Mouse (Mus musculus) forebrain, embryonic 13.5 days (tissue): Measurements from ENCODE around the gene Hs2st1. TPM values are rescaled to one million over a fixed set of nuclear protein-coding genes. Genes with fewer than 3 reads are reported as not detected.

Source experiments
- ATAC-seq: fragments of 200-750 bp; cut with Nextera tagmentation; 2 replicates; pipeline ENCODE4 v1.8.0; 2017
- H3K27ac ChIP-seq: fragments of 300-500 bp; sonication (generic); 2 replicates; pipeline ENCODE4 v1.5.1; 2015; ENCODE audit warnings: inconsistent platforms, mild to moderate bottlenecking, moderate library complexity
- H3K27me3 ChIP-seq: fragments of 300-500 bp; sonication (generic); 2 replicates; pipeline ENCODE4 v1.6.1; 2015; ENCODE audit warnings: mild to moderate bottlenecking, inconsistent platforms
- H3K36me3 ChIP-seq: fragments of 300-500 bp; sonication (generic); 2 replicates; pipeline ENCODE4 v1.6.1; 2015; ENCODE audit warnings: mild to moderate bottlenecking, inconsistent platforms; ENCODE audit not compliant: poor library complexity, severe bottlenecking
- H3K4me1 ChIP-seq: fragments of 300-500 bp; sonication (generic); 2 replicates; pipeline ENCODE4 v1.6.1; 2015; ENCODE audit warnings: inconsistent platforms
- H3K4me2 ChIP-seq: fragments of 300-500 bp; sonication (generic); 2 replicates; pipeline ENCODE4 v1.6.1; 2015; ENCODE audit warnings: inconsistent platforms, mild to moderate bottlenecking, moderate library complexity
- H3K4me3 ChIP-seq: fragments of 300-500 bp; sonication (generic); 2 replicates; pipeline ENCODE4 v1.5.1; 2015; ENCODE audit warnings: mild to moderate bottlenecking, inconsistent platforms
- H3K9ac ChIP-seq: fragments of 300-500 bp; sonication (generic); 2 replicates; pipeline ENCODE4 v1.6.1; 2015; ENCODE audit warnings: mild to moderate bottlenecking, inconsistent platforms
- H3K9me3 ChIP-seq: fragments of 300-500 bp; sonication (generic); replicated peaks from 2 replicates; pipeline ENCODE4 v1.6.1; 2016; ENCODE audit warnings: inconsistent platforms
- whole genome bisulfite sequencing: fragments of 180-500 bp; shearing (Covaris S2); methylation state at CpG from one replicate; pipeline ENCODE4 v1.1.7; 2015; 5-methylcytosine and 5-hydroxymethylcytosine counted together
- polyA plus RNA-seq: library from polyadenylated mRNA; unstranded; fragments of >200 nt; fragmentation: Nextera tagmentation; extraction: Ambion mirVana; gene quantifications from 2 replicates; pipeline ENCODE4 v1.2.1, GENCODE M21; 2015

Gene Hs2st1
- polyA plus RNA-seq, 1 experiment from 2014 or later: 23.3 TPM

GRCm38 (mm10) chr3:144583789-144584188 is 13.8 kb upstream of the Hs2st1 start:
- ATAC-seq: no peak
- Histone ChIP-seq H3K27me3 (no peaks in the 10 kb centered on the region), H3K4me2 (no peak overlapping the region), H3K4me1 (peaks cover 11% of the 10 kb centered on the region; the same call in 1 of the 2 replicates), H3K36me3 (peaks cover 57% of the 10 kb centered on the region), H3K9ac (no peak overlapping the region), H3K9me3 (no peaks in the 10 kb centered on the region), H3K4me3 (no peak overlapping the region), H3K27ac (no peak overlapping the region)
- WGBS: 66% methylated on average over 5 of the region's 5 CpGs

GRCm38 (mm10) chr3:144582306-144582705 is 12.3 kb upstream of the Hs2st1 start:
- Histone ChIP-seq H3K27me3 (no peaks in the 10 kb centered on the region), H3K9ac (no peak overlapping the region), H3K9me3 (no peaks in the 10 kb centered on the region), H3K4me2 (no peak overlapping the region), H3K27ac (no peak overlapping the region), H3K4me3 (no peak overlapping the region), H3K36me3 (peaks cover 63% of the 10 kb centered on the region), H3K4me1 (peaks cover 11% of the 10 kb centered on the region; the same call in 1 of the 2 replicates)
- WGBS: 93% methylated on average over 4 of the region's 4 CpGs
- ATAC-seq: no peak

- ATAC-seq: no peak
- H3K9me3 ChIP-seq: no peaks in the 10 kb centered on the region
- peaks cover 59% of the 10 kb centered on the region for H3K36me3 ChIP-seq
- no peak overlapping the region for H3K4me2 ChIP-seq
- no peaks in the 10 kb centered on the region for H3K27me3 ChIP-seq
- no peak overlapping the region for H3K27ac ChIP-seq
- no peak overlapping the region for H3K4me3 ChIP-seq
- peaks cover 11% of the 10 kb centered on the region; the same call in 1 of the 2 replicates for H3K4me1 ChIP-seq
- 95% methylated on average over 3 of the region's 3 CpGs for WGBS
- H3K9ac ChIP-seq: no peak overlapping the region
Observed at GRCm38 (mm10) chr3:144581842-144582241, 11.9 kb upstream of the Hs2st1 start.

- no peak overlapping the region for H3K9ac ChIP-seq
- no peaks in the 10 kb centered on the region for H3K27me3 ChIP-seq
- no peaks in the 10 kb centered on the region for H3K9me3 ChIP-seq
- WGBS: 86% methylated on average over 7 of the region's 7 CpGs
- ATAC-seq: no peak
- no peak overlapping the region for H3K4me2 ChIP-seq
- peaks cover 9% of the 10 kb centered on the region; the same call in 1 of the 2 replicates for H3K4me1 ChIP-seq
- H3K36me3 ChIP-seq: peaks cover 60% of the 10 kb centered on the region
- no peak overlapping the region for H3K4me3 ChIP-seq
- no peak overlapping the region for H3K27ac ChIP-seq
Observed at GRCm38 (mm10) chr3:144580281-144580680, 10.3 kb upstream of the Hs2st1 start.

GRCm38 (mm10) chr3:144579796-144580195 is 9.8 kb upstream of the Hs2st1 start:
- no peak overlapping the region for H3K9ac ChIP-seq
- H3K27me3 ChIP-seq: no peaks in the 10 kb centered on the region
- WGBS: 80% methylated on average over 5 of the region's 5 CpGs
- 0 out of 2 replicates have a peak, but pooled peaks have one; percentile 19 for ATAC-seq
- no peaks in the 10 kb centered on the region for H3K9me3 ChIP-seq
- H3K36me3 ChIP-seq: peaks cover 59% of the 10 kb centered on the region
- H3K27ac ChIP-seq: no peak overlapping the region
- no peak overlapping the region for H3K4me2 ChIP-seq
- H3K4me1 ChIP-seq: peaks cover 10% of the 10 kb centered on the region; the same call in 1 of the 2 replicates
- H3K4me3 ChIP-seq: no peak overlapping the region

GRCm38 (mm10) chr3:144578921-144579320 is 8.9 kb upstream of the Hs2st1 start:
- Histone ChIP-seq H3K4me3 (no peak overlapping the region), H3K27ac (no peak overlapping the region), H3K4me2 (no peak overlapping the region), H3K27me3 (no peaks in the 10 kb centered on the region), H3K36me3 (peaks cover 64% of the 10 kb centered on the region), H3K4me1 (peaks cover 11% of the 10 kb centered on the region), H3K9ac (no peak overlapping the region), H3K9me3 (no peaks in the 10 kb centered on the region)
- 95% methylated on average over 4 of the region's 4 CpGs for WGBS
- ATAC-seq: no peak

GRCm38 (mm10) chr3:144577366-144578340 is 7.7 kb upstream of the Hs2st1 start:
- H3K4me3 ChIP-seq: no peak overlapping the region
- H3K27ac ChIP-seq: no peak overlapping the region
- 92% methylated on average over 10 of the region's 10 CpGs for WGBS
- H3K4me1 ChIP-seq: peaks cover 18% of the 10 kb centered on the region
- no peak overlapping the region for H3K4me2 ChIP-seq
- no peaks in the 10 kb centered on the region for H3K27me3 ChIP-seq
- no peak for ATAC-seq
- peaks cover 69% of the 10 kb centered on the region for H3K36me3 ChIP-seq
- no peak overlapping the region for H3K9ac ChIP-seq
- no peaks in the 10 kb centered on the region for H3K9me3 ChIP-seq

- WGBS: 81% methylated on average over 7 of the region's 7 CpGs
- H3K9ac ChIP-seq: no peak overlapping the region
- no peak overlapping the region for H3K4me2 ChIP-seq
- H3K4me1 ChIP-seq: peaks cover 33% of the 10 kb centered on the region
- peaks cover 42% of the 10 kb centered on the region for H3K36me3 ChIP-seq
- no peak overlapping the region for H3K27ac ChIP-seq
- no peaks in the 10 kb centered on the region for H3K27me3 ChIP-seq
- no peak for ATAC-seq
- H3K4me3 ChIP-seq: no peak overlapping the region
- H3K9me3 ChIP-seq: no peaks in the 10 kb centered on the region
Observed at GRCm38 (mm10) chr3:144574256-144574655, 4.3 kb upstream of the Hs2st1 start.

GRCm38 (mm10) chr3:144570816-144571487 is 971 bp upstream of the Hs2st1 start:
- Histone ChIP-seq H3K27me3 (no peaks in the 10 kb centered on the region), H3K4me3 (peak overlapping the region; percentile 92), H3K36me3 (peaks cover 18% of the 10 kb centered on the region), H3K4me1 (peaks cover 54% of the 10 kb centered on the region), H3K4me2 (peak overlapping the region; percentile 59), H3K9me3 (no peaks in the 10 kb centered on the region), H3K27ac (peak overlapping the region; percentile 94), H3K9ac (peak overlapping the region; percentile 93)
- WGBS: 2% methylated on average over 25 of the region's 25 CpGs
- ATAC-seq: no peak

GRCm38 (mm10) chr3:144569401-144569971 is 495 bp downstream of the Hs2st1 start:
- peaks cover 56% of the 10 kb centered on the region for H3K4me1 ChIP-seq
- peak overlapping the region; percentile 90 for H3K27ac ChIP-seq
- WGBS: under 1% methylated on average over 44 of the region's 47 CpGs
- H3K9me3 ChIP-seq: no peaks in the 10 kb centered on the region
- peak overlapping the region; percentile 97 for H3K9ac ChIP-seq
- peaks cover 14% of the 10 kb centered on the region for H3K36me3 ChIP-seq
- peak; percentile 31 for ATAC-seq
- H3K4me2 ChIP-seq: peak overlapping the region; percentile 86
- peak overlapping the region; percentile 92 for H3K4me3 ChIP-seq
- no peaks in the 10 kb centered on the region for H3K27me3 ChIP-seq

GRCm38 (mm10) chr3:144568861-144569361 is 1.1 kb downstream of the Hs2st1 start:
- Histone ChIP-seq H3K27ac (peak overlapping the region; percentile 90), H3K4me2 (peak overlapping the region; percentile 86), H3K4me3 (peak overlapping the region; percentile 92), H3K27me3 (no peaks in the 10 kb centered on the region), H3K4me1 (peaks cover 54% of the 10 kb centered on the region), H3K9me3 (no peaks in the 10 kb centered on the region), H3K9ac (peak overlapping the region; percentile 97), H3K36me3 (peaks cover 9% of the 10 kb centered on the region)
- under 1% methylated on average over 21 of the region's 21 CpGs for WGBS
- ATAC-seq: no peak
